Mouse (Mus musculus) limb, embryonic 15.5 days (tissue): ENCODE data around the gene Tdp2. TPM values are rescaled to one million over a fixed set of nuclear protein-coding genes. Genes with fewer than 3 reads are reported as not detected.

ENCODE experiments used
- ATAC-seq: fragments of 200-750 bp; cut with Nextera tagmentation; 2 replicates; pipeline ENCODE4 v1.8.0; 2017; ENCODE audit warnings: low read depth, moderate TSS enrichment; ENCODE audit not compliant: insufficient number of reproducible peaks, low FRiP score, low TSS enrichment
- H3K27ac ChIP-seq: fragments of 300-500 bp; sonication (generic); 2 replicates; pipeline ENCODE4 v1.5.1; 2015; ENCODE audit warnings: moderate library complexity, mild to moderate bottlenecking, inconsistent platforms
- H3K27me3 ChIP-seq: fragments of 300-500 bp; sonication (generic); 2 replicates; pipeline ENCODE4 v1.6.1; 2015; ENCODE audit warnings: inconsistent platforms
- H3K36me3 ChIP-seq: fragments of 300-500 bp; sonication (generic); 2 replicates; pipeline ENCODE4 v1.6.1; 2015; ENCODE audit warnings: inconsistent platforms
- H3K4me1 ChIP-seq: fragments of 300-500 bp; sonication (generic); 2 replicates; pipeline ENCODE4 v1.6.1; 2015; ENCODE audit warnings: inconsistent platforms
- H3K4me2 ChIP-seq: fragments of 300-500 bp; sonication (generic); 2 replicates; pipeline ENCODE4 v1.6.1; 2015; ENCODE audit warnings: mild to moderate bottlenecking, inconsistent platforms
- H3K4me3 ChIP-seq: fragments of 300-500 bp; sonication (generic); 2 replicates; pipeline ENCODE4 v1.5.1; 2015; ENCODE audit warnings: mild to moderate bottlenecking, inconsistent platforms
- H3K9ac ChIP-seq: fragments of 300-500 bp; sonication (generic); 2 replicates; pipeline ENCODE4 v1.6.1; 2015; ENCODE audit warnings: inconsistent platforms
- H3K9me3 ChIP-seq: fragments of 300-500 bp; sonication (generic); 2 replicates; pipeline ENCODE4 v1.6.1; 2016; ENCODE audit warnings: inconsistent platforms
- WGBS: fragments of 180-500 bp; shearing (Covaris S2); methylation state at CpG from one replicate; pipeline ENCODE4 v1.1.7; 2015; 5-methylcytosine and 5-hydroxymethylcytosine counted together
- polyA plus RNA-seq: library from polyadenylated mRNA; unstranded; fragments of >200 nt; fragmentation: Nextera tagmentation; extraction: Ambion mirVana; gene quantifications from 2 replicates; pipeline ENCODE4 v1.2.1, GENCODE M21; 2015

Tdp2 gene
- 44.3 and 46.2 TPM in 2 replicates for polyA plus RNA-seq

- peak within 1 kb of the TSS; percentile 95 for H3K4me3 ChIP-seq
- ATAC-seq, result peak; percentile 96
- no peaks in the 10 kb centered on the region for H3K27me3 ChIP-seq
- peak within 1 kb of the TSS; percentile 92 for H3K27ac ChIP-seq
- WGBS, result under 1% methylated on average over 81 of the region's 90 CpGs
- no peaks in the 10 kb centered on the region for H3K9me3 ChIP-seq
- H3K9ac ChIP-seq, result peak within 1 kb of the TSS; percentile 95
- peak within 1 kb of the TSS; percentile 66 for H3K4me2 ChIP-seq
- H3K36me3 ChIP-seq, result no peaks in the 10 kb centered on the region; the same call in 1 of the 2 replicates
- H3K4me1 ChIP-seq, result peaks cover 22% of the 10 kb centered on the region
These were observed at the start of gene Tdp2, which contains the start of gene Acot13 for GRCm38 (mm10) chr13:24831353-24832130. Tdp2 (plus strand) TSS chr13:24831679. Acot13 (minus strand) TSS chr13:24831540.

- ATAC-seq, result no peak
- WGBS, result 49% methylated on average over 5 of the region's 5 CpGs
- no peak overlapping the region for H3K9ac ChIP-seq
- H3K27me3 ChIP-seq, result no peaks in the 10 kb centered on the region
- no peak overlapping the region for H3K4me2 ChIP-seq
- H3K4me3 ChIP-seq, result no peak overlapping the region
- H3K27ac ChIP-seq, result no peak overlapping the region
- H3K9me3 ChIP-seq, result no peaks in the 10 kb centered on the region
- no peaks in the 10 kb centered on the region for H3K36me3 ChIP-seq
- 0 out of 2 replicates have a peak, but pooled peaks cover 3% of the 10 kb centered on the region for H3K4me1 ChIP-seq
These were observed 49.6 kb upstream of the Tdp2 start for GRCm38 (mm10) chr13:24781916-24782315.

GRCm38 (mm10) chr13:24786014-24786490, 45.4 kb upstream of the Tdp2 start:
- Histone ChIP-seq H3K4me1 (0 out of 2 replicates have a peak, but pooled peaks cover 3% of the 10 kb centered on the region), H3K27me3 (no peaks in the 10 kb centered on the region), H3K9me3 (no peaks in the 10 kb centered on the region), H3K4me3 (no peak overlapping the region), H3K9ac (no peak overlapping the region), H3K36me3 (no peaks in the 10 kb centered on the region), H3K4me2 (no peak overlapping the region), H3K27ac (no peak overlapping the region)
- WGBS, result 60% methylated on average over 11 of the region's 11 CpGs
- no peak for ATAC-seq

GRCm38 (mm10) chr13:24787477-24787876, 44.0 kb upstream of the Tdp2 start:
- H3K9ac ChIP-seq, result no peak overlapping the region
- H3K4me1 ChIP-seq, result no peaks in the 10 kb centered on the region
- H3K27me3 ChIP-seq, result no peaks in the 10 kb centered on the region
- H3K9me3 ChIP-seq, result no peaks in the 10 kb centered on the region
- no peaks in the 10 kb centered on the region for H3K36me3 ChIP-seq
- WGBS, result 87% methylated on average over 5 of the region's 5 CpGs
- H3K27ac ChIP-seq, result no peak overlapping the region
- no peak for ATAC-seq
- H3K4me3 ChIP-seq, result no peak overlapping the region
- H3K4me2 ChIP-seq, result no peak overlapping the region

GRCm38 (mm10) chr13:24791349-24791748, 40.1 kb upstream of the Tdp2 start:
- ATAC-seq, result no peak
- WGBS, result 61% methylated on average over 2 of the region's 2 CpGs

GRCm38 (mm10) chr13:24792411-24793045, 39.0 kb upstream of the Tdp2 start:
- Histone ChIP-seq H3K36me3 (no peaks in the 10 kb centered on the region), H3K4me1 (no peaks in the 10 kb centered on the region), H3K9me3 (no peaks in the 10 kb centered on the region), H3K27me3 (no peaks in the 10 kb centered on the region), H3K4me2 (no peak overlapping the region), H3K27ac (no peak overlapping the region), H3K9ac (no peak overlapping the region), H3K4me3 (no peak overlapping the region)
- no peak for ATAC-seq
- WGBS, result 82% methylated on average over 9 of the region's 9 CpGs

More at GRCm38 (mm10) chr13:24791349-24791748, 40.1 kb upstream of the Tdp2 start:
- Histone ChIP-seq H3K4me3 (no peak overlapping the region), H3K36me3 (no peaks in the 10 kb centered on the region), H3K9ac (no peak overlapping the region), H3K4me2 (no peak overlapping the region), H3K27me3 (no peaks in the 10 kb centered on the region), H3K4me1 (no peaks in the 10 kb centered on the region), H3K9me3 (no peaks in the 10 kb centered on the region), H3K27ac (no peak overlapping the region)

GRCm38 (mm10) chr13:24798686-24799085, 32.8 kb upstream of the Tdp2 start:
- ATAC-seq, result no peak
- H3K9me3 ChIP-seq, result no peaks in the 10 kb centered on the region
- no peaks in the 10 kb centered on the region for H3K27me3 ChIP-seq
- no peak overlapping the region for H3K4me3 ChIP-seq
- H3K36me3 ChIP-seq, result no peaks in the 10 kb centered on the region
- peaks cover 9% of the 10 kb centered on the region; the same call in 1 of the 2 replicates for H3K4me1 ChIP-seq
- H3K4me2 ChIP-seq, result no peak overlapping the region
- WGBS, result 98% methylated on average over 4 of the region's 4 CpGs
- H3K9ac ChIP-seq, result no peak overlapping the region
- no peak overlapping the region for H3K27ac ChIP-seq

GRCm38 (mm10) chr13:24799378-24799777, 32.1 kb upstream of the Tdp2 start:
- no peak overlapping the region for H3K9ac ChIP-seq
- ATAC-seq, result no peak
- H3K4me3 ChIP-seq, result peak overlapping the region; percentile 95
- peak overlapping the region; percentile 100; the same call in 1 of the 2 replicates for H3K27ac ChIP-seq
- H3K4me1 ChIP-seq, result peaks cover 13% of the 10 kb centered on the region; the same call in 1 of the 2 replicates
- no peaks in the 10 kb centered on the region for H3K36me3 ChIP-seq
- H3K9me3 ChIP-seq, result no peaks in the 10 kb centered on the region
- no peaks in the 10 kb centered on the region for H3K27me3 ChIP-seq
- H3K4me2 ChIP-seq, result peak overlapping the region; percentile 77
- whole genome bisulfite sequencing, result 64% methylated on average over 5 of the region's 5 CpGs

GRCm38 (mm10) chr13:24799925-24800673, 31.4 kb upstream of the Tdp2 start:
- no peaks in the 10 kb centered on the region for H3K9me3 ChIP-seq

GRCm38 (mm10) chr13:24800674-24801307, 30.7 kb upstream of the Tdp2 start:
- ATAC-seq, result peak; percentile 98
- under 1% methylated on average over 41 of the region's 42 CpGs for WGBS
- H3K27ac ChIP-seq, result peak overlapping the region; percentile 100

More at GRCm38 (mm10) chr13:24799925-24800673, 31.4 kb upstream of the Tdp2 start:
- Histone ChIP-seq H3K27ac (peak overlapping the region; percentile 100), H3K9ac (peak overlapping the region; percentile 4; the same call in 1 of the 2 replicates), H3K27me3 (no peaks in the 10 kb centered on the region), H3K4me2 (peak overlapping the region; percentile 77), H3K36me3 (no peaks in the 10 kb centered on the region), H3K4me3 (peak overlapping the region; percentile 95), H3K4me1 (peaks cover 16% of the 10 kb centered on the region; the same call in 1 of the 2 replicates)
- WGBS, result under 1% methylated on average over 31 of the region's 31 CpGs
- peak; percentile 16; the same call in 1 of the 2 replicates for ATAC-seq

More at GRCm38 (mm10) chr13:24800674-24801307, 30.7 kb upstream of the Tdp2 start:
- no peaks in the 10 kb centered on the region for H3K27me3 ChIP-seq
- peak overlapping the region; percentile 96 for H3K9ac ChIP-seq
- peak overlapping the region; percentile 95 for H3K4me3 ChIP-seq
- peak overlapping the region; percentile 77 for H3K4me2 ChIP-seq
- peaks cover 16% of the 10 kb centered on the region; the same call in 1 of the 2 replicates for H3K4me1 ChIP-seq
- no peaks in the 10 kb centered on the region for H3K36me3 ChIP-seq
- H3K9me3 ChIP-seq, result no peaks in the 10 kb centered on the region
